Mouse (Mus musculus) thymus, postnatal 36 days (tissue): Measurements from ENCODE around the gene Elmsan1.

Experiments used
- DNase-seq, 2 experiments: peaks; one replicate each; pipeline ENCODE4 v3.0.0; 2022; ENCODE audit warnings: mixed read lengths in 2 of 2

Gene Elmsan1

DNA sequence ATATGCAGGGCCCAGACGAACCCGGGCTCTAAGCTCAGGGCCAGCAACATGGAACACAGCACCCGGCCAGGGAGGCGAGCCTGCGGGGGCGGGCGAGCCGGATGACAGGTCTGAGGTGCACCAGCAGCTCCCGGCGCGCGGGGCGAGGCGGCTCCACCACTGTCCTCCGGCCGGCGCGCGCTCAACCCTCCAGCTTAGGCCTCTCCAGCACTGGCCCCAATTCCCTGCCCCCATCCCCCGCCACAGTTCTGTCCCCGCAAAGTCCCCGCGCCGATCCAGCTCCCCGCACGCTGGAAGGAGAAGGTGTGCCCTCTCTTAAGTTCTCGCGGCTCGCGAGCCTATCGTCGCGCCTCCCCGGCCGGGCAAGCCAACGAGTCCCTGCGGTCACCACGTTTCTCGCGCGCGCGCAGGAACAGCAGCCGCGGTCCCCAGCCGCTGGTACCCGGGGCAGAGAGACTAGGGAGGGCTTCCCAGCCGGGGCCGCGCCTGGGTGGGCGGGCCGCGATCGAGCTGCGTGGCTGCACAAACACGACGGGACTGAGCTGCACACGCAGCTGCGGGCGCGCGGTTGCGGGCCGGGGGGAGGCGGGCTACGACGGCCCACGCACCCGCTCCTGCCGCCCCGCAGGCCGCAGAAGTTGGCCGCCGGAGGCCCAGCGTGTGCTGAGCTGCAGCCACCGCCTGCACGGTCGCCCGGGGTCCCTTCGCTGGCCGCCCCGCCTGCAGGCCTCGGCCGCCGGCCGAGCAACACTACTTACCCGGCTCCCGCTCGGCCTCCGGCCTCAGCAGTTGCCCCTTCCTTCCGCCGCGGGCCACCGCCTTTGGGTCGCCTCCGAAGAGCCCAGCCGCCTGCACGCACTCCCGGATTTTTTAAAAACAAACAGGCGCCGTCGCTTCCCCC is 25.7 kb downstream of the Elmsan1 start:
- DNase-seq = peak; percentile 43 to 65

DNA sequence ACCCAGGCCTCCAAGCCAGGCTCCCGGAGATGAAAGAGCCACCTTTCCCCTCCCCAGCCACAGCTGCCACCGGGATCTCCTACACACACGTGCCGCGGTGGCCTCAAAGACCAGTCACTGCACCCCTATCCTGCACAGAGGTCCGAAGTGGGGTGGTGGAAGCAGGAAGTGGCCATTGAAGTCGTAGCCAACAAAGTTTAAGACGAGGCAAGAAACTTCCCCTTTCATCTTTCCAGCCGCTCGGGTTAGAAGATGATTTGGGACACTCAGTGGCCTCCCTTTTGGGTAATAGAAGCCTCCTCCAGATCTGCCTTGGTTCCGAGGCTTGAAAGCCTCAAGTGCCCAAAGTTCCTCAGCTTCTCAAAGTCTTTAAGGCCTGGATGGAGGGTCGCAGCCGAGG is 26.4 kb downstream of the Elmsan1 start:
- DNase-seq = peak in 1 of 2 experiments; percentile 37

DNA sequence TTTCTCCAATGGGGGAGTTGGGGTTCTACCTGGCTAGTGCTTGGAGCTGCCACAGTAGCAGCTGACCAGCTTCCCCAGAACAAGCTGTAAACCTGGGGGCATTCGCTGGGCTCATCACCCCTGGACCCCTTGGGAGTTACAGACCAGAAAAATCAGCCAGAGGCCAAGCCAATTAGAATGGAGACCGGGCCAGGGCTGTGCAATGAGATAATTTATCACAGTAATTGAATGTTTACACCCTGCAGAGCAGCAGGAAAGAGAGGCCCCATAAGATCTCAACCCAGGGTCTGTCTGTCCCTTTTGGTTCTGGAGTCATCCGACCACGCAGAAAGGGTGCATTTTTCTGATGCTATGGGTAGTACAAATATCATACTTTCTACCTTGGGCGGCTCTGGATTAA is 26.9 kb downstream of the Elmsan1 start:
- no peak for DNase-seq

DNA sequence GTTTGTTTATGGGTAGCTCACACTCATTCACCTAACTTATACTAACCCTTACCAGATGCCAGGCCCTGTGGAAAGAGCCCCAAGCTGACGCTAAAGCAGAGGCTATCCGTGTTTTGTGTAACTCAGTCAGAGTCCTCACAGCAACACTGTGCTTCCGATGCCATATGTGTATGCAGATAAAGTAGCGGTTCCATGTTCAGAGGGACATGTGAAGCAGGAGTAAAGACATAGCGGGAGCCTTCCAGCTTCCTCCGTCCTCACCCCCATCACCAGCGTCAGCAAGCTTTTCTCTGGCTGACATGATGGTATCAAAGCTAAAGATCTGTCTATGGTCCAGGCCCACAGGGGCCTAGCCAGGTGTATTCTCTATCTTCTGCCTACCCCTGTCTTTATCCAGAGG is 27.5 kb downstream of the Elmsan1 start:
- DNase-seq = no peak

DNA sequence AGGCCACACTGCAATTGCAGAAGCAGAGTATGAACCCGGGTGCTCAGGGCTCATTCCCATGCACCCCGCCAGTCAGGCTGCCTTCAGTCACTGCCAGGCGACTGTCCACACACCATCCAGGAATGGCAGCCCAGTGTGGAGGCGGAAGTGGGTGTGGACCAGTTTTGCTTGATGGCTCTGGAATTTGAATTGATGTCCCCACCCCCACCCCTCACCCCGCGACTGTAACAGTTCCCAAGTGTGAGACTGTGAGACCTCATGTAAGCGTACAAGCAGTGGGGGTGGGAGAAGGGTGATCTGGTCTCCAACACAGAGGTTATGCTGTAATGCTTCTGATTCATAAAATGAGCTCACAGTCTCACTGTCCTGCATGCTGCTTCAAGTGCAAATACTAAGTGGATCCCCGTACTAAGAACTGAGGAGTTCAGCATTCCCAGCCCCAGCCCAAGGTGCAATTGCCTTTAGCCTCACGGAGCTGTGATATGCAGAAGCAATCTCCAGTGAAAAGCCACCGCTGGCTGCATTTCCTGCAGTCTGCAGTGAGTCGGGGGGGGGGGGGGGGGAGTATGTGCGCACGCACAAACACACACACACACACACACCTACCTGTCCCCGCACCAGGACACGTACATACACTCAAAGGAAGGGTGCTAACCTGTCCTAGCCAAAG is 28.4 kb downstream of the Elmsan1 start:
- DNase-seq = no peak

- DNase-seq = no peak
These were observed 29.7 kb downstream of the Elmsan1 start for GRCm38 (mm10) chr12:84188881-84189444.

DNA sequence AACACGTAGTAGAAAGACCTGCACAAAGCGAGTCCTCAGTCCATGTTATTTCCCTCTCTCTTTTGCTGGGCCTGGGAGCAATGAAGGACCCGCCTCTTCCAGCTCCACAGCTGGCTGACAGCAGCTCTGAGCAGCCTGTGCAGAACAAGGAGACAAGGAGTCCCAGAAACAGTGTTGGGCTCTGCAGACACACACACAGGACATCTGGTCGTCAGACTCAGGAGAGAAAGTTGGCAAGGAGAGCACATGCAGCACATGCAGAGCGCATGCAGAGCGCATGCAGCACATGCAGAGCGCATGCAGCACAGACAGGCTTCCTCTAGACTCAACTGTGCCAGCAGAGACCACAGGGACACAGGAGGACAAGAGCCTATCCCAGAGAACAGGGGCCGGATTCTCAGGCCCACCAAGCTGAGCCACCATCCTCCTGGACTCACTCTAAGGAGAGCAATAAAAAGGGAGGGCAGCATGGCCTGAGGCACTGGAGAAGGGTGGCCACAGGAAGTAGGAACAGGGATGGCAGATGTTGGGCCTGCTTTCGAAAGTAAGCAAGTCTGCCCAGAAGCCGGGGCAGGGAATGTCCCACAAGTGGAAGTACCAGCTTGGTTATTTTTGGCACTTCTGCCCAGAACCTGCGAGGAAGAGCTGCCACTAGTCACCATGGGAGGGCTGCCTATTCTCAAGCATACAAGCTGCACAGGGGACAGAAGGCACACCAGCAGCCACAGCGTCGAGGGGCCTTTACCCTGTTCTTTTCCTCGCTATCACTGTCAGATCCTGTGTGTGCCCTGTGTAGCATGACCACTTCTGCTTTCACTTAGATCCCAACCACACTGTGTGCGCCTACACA is 30.7 kb downstream of the Elmsan1 start:
- no peak for DNase-seq

GRCm38 (mm10) chr12:84186950-84187349 is 31.7 kb downstream of the Elmsan1 start:
- DNase-seq = no peak

DNA sequence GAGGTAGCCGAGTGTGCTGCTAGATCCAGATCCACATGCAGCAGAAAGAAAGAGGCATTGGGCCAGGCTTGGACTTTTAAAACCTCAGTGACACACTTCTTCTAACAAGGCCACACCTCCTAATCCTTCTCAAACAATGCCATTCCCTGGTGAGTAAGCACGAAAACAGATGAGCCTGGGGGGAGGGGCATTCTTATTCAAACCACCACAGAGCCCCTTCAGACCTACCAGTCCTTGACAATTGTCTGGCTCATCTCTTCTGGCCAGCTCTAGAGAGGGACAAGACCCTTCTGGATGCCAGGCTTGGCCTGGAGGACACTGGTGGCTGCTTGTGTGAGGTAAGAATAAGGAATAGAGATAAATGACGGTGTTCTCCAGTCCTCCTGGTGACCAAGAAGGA is 32.1 kb downstream of the Elmsan1 start:
- no peak for DNase-seq

GRCm38 (mm10) chr12:84185547-84185946 is 33.1 kb downstream of the Elmsan1 start:
- DNase-seq = no peak

DNA sequence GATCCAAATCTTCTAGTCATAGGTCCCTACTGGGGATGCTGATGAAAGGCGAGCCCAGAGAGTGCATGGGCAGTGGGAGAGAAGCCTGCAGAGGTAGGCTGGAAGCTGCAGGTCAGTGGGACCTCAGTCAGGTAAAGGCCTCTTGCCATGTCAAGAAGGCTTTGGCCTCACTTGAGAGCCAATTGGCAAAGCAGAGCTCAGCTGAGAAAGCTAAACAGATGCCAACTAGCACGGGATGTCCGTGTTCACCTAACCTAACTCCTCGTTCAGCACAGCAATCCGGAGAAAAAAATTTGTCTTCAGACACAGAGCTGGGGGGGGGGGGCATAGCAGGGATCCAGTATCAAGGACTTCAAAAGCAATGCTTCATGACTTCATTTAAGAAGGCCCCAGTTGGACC is 33.7 kb downstream of the Elmsan1 start:
- no peak for DNase-seq

GRCm38 (mm10) chr12:84181999-84182398 is 36.7 kb downstream of the Elmsan1 start:
- no peak for DNase-seq

DNA sequence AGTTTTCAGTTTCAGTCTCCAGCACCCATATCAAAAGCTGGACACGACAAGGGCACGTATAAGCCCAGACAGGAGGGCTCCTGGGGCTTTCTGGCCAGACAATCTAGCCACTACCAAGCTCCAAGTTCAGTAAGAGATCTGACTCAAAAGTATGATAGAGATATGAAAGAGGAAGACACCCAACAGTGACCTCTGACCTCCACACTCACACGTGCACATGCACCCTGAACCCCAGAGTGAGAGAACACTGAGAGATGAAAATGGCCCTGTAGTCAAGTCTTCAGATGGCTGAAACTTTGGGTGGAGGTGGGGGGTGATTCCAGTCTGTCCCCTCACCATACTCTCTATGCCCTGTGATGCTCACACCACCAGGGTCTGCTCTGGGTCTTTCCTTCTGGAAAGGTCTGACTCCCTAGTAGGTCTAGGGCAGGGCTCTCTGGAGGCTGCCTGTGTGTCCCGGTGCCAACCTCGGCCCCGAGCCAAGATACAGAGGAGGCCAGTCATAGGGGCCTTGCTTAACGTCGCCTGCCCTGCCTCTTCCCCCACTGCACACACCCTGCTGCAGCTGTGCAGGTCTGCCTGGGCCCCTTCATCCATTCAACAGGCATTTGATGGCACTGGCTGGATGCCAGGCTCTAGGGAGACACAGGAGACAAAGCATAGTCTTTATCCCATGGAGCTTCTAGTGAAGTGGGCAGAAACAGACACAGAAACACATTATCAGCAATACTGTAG is 37.8 kb downstream of the Elmsan1 start:
- no peak for DNase-seq

- no peak for DNase-seq
These were observed 38.6 kb downstream of the Elmsan1 start for GRCm38 (mm10) chr12:84180090-84180489.

- no peak for DNase-seq
These were observed 39.8 kb downstream of the Elmsan1 start for GRCm38 (mm10) chr12:84178652-84179445.

GRCm38 (mm10) chr12:84178052-84178451 is 40.6 kb downstream of the Elmsan1 start:
- no peak for DNase-seq

- DNase-seq = peak; percentile 50 to 64
These were observed 41.6 kb downstream of the Elmsan1 start for GRCm38 (mm10) chr12:84176886-84177765.

DNA sequence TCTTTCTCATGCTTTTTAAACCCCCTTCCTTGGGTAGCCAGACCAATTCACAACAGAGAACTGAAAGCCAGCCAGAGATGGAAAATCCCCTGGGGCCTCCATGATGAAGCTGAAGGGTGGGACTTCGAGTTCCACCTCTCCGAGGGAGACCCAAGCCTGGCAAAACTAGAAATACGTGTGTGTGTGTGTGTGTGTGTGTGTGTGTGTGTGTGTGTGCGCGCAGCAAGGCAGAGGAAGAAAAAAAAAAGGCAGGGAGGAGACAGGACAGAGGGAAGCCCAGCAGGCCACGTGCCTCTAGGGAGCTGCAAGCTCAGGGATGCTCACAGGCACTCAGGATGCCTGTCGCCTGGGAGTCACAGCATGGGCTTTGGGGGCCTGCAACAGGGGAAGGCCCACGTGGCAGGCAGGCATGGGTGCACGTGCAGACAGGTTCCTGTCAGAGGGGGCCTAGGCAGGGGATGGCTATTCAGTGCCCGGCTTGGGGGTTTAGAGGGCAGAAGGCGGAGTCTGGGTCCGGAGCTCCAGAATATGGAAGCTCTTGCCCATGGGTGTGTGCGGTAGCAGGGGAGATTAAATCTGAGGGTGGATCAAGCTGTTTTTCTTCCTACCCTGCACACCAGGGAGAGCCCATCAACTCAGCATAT is 42.4 kb downstream of the Elmsan1 start:
- peak; percentile 50 to 74 for DNase-seq

GRCm38 (mm10) chr12:84175659-84176061 is 43.0 kb downstream of the Elmsan1 start:
- peak; percentile 80 to 86 for DNase-seq

- no peak for DNase-seq
These were observed 43.8 kb downstream of the Elmsan1 start for GRCm38 (mm10) chr12:84174871-84175270.
